Mouse (Mus musculus) retina, embryonic 14.5 days (tissue): ENCODE results near the gene Tpo.

ENCODE experiments used
- DNase-seq: peaks from one replicate; pipeline ENCODE4 v3.0.0-alpha.2; 2015; ENCODE audit warnings: low spot score

Gene Tpo

DNA sequence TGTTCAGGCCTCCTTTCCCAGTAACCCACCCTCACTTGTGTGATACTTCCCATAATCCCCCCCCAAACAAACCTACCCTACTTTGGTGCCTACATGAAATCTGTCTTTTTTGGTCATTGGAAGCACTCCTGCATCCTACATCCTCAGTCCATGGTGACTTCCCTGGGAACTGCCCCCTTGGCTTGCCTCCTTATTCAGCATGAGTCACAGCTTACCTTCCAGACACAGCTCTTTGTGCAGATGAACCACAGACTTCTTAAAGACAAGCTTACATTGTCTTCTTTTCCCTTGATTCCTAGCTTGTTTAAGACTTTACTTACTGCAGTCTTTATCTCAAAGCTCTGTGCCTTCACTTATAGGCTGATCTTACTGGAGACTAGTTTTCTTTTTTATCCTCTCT is 112.0 kb downstream of the Tpo start:
- no peak for DNase-seq

GRCm38 (mm10) chr12:30017131-30017530 is 115.3 kb downstream of the Tpo start:
- no peak for DNase-seq

DNA sequence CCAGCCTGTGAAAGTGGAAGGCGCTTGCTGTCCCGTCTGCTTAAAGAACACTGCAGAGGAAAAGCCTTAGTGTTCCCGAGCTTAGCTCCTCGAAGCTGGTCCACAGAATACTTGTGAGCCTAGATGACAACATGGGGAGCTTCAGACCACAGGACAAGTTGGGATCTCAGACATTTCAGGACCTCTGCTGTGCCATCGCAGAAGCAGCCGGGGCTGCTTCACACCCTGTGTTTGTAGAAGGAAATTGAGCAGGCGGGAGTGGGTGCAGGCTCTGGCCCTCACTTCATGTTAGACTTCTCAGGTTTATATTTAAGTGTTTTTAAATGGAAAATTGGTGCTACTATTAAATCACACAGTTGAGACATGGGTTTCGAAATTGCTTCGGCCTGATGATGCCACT is 116.9 kb downstream of the Tpo start:
- no peak for DNase-seq

DNA sequence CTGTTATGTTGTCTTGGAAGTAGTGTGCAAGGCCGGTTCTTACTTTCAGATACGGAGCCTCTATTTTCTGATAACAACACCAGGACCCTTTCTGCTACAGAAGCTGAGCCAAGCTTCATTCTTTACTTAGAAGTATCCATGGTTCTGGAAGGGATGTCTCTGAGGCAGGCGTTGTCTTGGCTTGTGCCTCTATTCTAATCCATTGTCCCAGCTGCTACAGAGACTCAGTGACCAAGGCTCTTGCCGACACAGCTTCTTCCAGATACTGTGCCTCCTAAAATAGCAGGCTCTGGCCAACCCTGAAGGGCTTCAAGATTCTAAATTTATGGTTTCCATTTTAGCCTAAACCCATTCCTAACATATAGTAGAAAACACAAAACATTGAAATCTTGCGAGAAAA is 123.7 kb downstream of the Tpo start:
- DNase-seq = no peak

DNA sequence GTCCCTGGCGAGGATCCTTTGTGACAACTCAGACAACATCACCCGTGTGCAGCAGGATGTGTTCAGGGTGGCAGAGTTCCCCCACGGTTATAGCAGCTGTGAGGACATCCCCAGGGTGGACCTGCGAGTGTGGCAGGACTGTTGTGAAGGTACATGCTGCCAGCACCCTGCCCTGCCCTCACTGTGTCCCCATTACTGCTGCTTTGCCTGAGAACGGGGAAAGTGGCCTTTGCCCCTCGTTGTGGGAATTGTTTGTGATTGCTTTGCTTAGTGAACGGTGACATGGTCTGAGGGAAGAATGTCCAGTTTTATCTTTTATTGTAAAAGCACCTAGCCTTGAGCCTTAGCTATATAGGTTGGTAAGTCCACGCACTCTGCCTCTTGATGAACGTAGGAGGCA is 125.8 kb downstream of the Tpo start:
- DNase-seq = no peak
